Mouse (Mus musculus) forebrain, embryonic 10.5 days (tissue): ENCODE data around the gene Plekha3. TPM values are rescaled to one million over a fixed set of nuclear protein-coding genes. Genes with fewer than 3 reads are reported as not detected.
A peak's percentile ranks its signal among the peaks of the same experiment; 100 is the strongest.

ENCODE experiments used
- DNase-seq: peaks from one replicate; pipeline ENCODE4 v3.0.0-alpha.2; 2017; ENCODE audit warnings: low spot score; ENCODE audit errors: extremely low spot score
- H3K27ac ChIP-seq: fragments of 300-500 bp; sonication (generic); 2 replicates; pipeline ENCODE4 v1.5.1; 2016; ENCODE audit warnings: mild to moderate bottlenecking
- H3K27me3 ChIP-seq: fragments of 300-500 bp; sonication (generic); 2 replicates; pipeline ENCODE4 v1.6.1; 2016; ENCODE audit warnings: mild to moderate bottlenecking; ENCODE audit not compliant: poor library complexity, severe bottlenecking
- H3K36me3 ChIP-seq: fragments of 300-500 bp; sonication (generic); replicated peaks from 2 replicates; pipeline ENCODE4 v1.6.1; 2016; ENCODE audit warnings: mild to moderate bottlenecking, moderate library complexity
- H3K4me1 ChIP-seq: fragments of 300-500 bp; sonication (generic); 2 replicates; pipeline ENCODE4 v1.6.1; 2016
- H3K4me3 ChIP-seq: fragments of 300-500 bp; sonication (generic); 2 replicates; pipeline ENCODE4 v1.5.1; 2016; ENCODE audit warnings: mild to moderate bottlenecking, moderate library complexity
- H3K9me3 ChIP-seq: fragments of 300-500 bp; sonication (generic); 2 replicates; pipeline ENCODE4 v1.6.1; 2016; ENCODE audit warnings: mild to moderate bottlenecking, moderate library complexity
- WGBS: fragments of 180-500 bp; shearing (Covaris S2); methylation state at CpG from one replicate; pipeline ENCODE4 v1.1.7; 2016; 5-methylcytosine and 5-hydroxymethylcytosine counted together
- polyA plus RNA-seq: library from polyadenylated mRNA; unstranded; fragments of >200 nt; fragmentation: Nextera tagmentation; extraction: Ambion mirVana; gene quantifications from 2 replicates; pipeline ENCODE4 v1.2.1, GENCODE M21; 2016

Gene Plekha3
- 5.6 and 6.2 TPM in 2 replicates for polyA plus RNA-seq

- H3K27me3 ChIP-seq = no peaks in the 10 kb centered on the region
- peaks cover 18% of the 10 kb centered on the region for H3K36me3 ChIP-seq
- H3K9me3 ChIP-seq = no peaks in the 10 kb centered on the region
- peak; percentile 81 for DNase-seq
- peaks cover 46% of the 10 kb centered on the region for H3K4me1 ChIP-seq
- 4% methylated on average over 51 of the region's 52 CpGs for WGBS
- H3K27ac ChIP-seq = peak within 1 kb of the TSS; percentile 93
- peak within 1 kb of the TSS; percentile 85 for H3K4me3 ChIP-seq
Measured at GRCm38 (mm10) chr2:76674725-76675427, at the start of gene Plekha3. Gene Plekha3, plus strand, starts transcription at chr2:76675281.

- Histone ChIP-seq H3K27ac (no peak overlapping the region), H3K4me3 (no peak overlapping the region), H3K36me3 (peaks cover 98% of the 10 kb centered on the region), H3K27me3 (no peaks in the 10 kb centered on the region), H3K4me1 (no peaks in the 10 kb centered on the region), H3K9me3 (peaks cover 18% of the 10 kb centered on the region)
- DNase-seq = no peak
- 95% methylated on average over 12 of the region's 12 CpGs for WGBS
Measured at GRCm38 (mm10) chr2:76630293-76630692, 44.8 kb upstream of the Plekha3 start.

- no peak for DNase-seq
- Histone ChIP-seq H3K36me3 (peaks cover 98% of the 10 kb centered on the region), H3K9me3 (peaks cover 5% of the 10 kb centered on the region), H3K4me3 (no peak overlapping the region), H3K27me3 (no peaks in the 10 kb centered on the region), H3K4me1 (no peaks in the 10 kb centered on the region), H3K27ac (no peak overlapping the region)
- WGBS = 95% methylated on average over 4 of the region's 4 CpGs
Measured at GRCm38 (mm10) chr2:76631600-76631999, 43.5 kb upstream of the Plekha3 start.

- no peak overlapping the region for H3K27ac ChIP-seq
- WGBS = 93% methylated on average over 2 of the region's 2 CpGs
Measured at GRCm38 (mm10) chr2:76639637-76640036, 35.4 kb upstream of the Plekha3 start.

GRCm38 (mm10) chr2:76643801-76644200 is 31.3 kb upstream of the Plekha3 start:
- DNase-seq = no peak
- Histone ChIP-seq H3K4me1 (peaks cover 19% of the 10 kb centered on the region), H3K27ac (no peak overlapping the region), H3K4me3 (no peak overlapping the region), H3K36me3 (peaks cover 61% of the 10 kb centered on the region), H3K27me3 (no peaks in the 10 kb centered on the region), H3K9me3 (no peaks in the 10 kb centered on the region)

More at GRCm38 (mm10) chr2:76639637-76640036, 35.4 kb upstream of the Plekha3 start:
- Histone ChIP-seq H3K4me1 (no peaks in the 10 kb centered on the region), H3K4me3 (no peak overlapping the region), H3K27me3 (no peaks in the 10 kb centered on the region), H3K36me3 (peaks cover 98% of the 10 kb centered on the region), H3K9me3 (no peaks in the 10 kb centered on the region)
- no peak for DNase-seq

GRCm38 (mm10) chr2:76647441-76647869 is 27.6 kb upstream of the Plekha3 start:
- H3K4me1 ChIP-seq = peaks cover 22% of the 10 kb centered on the region
- H3K9me3 ChIP-seq = no peaks in the 10 kb centered on the region
- H3K36me3 ChIP-seq = peaks cover 24% of the 10 kb centered on the region
- DNase-seq = no peak
- peak overlapping the region; percentile 95 for H3K27ac ChIP-seq
- 1% methylated on average over 32 of the region's 32 CpGs for WGBS
- peak overlapping the region; percentile 77 for H3K4me3 ChIP-seq
- H3K27me3 ChIP-seq = no peaks in the 10 kb centered on the region

GRCm38 (mm10) chr2:76647883-76648570 is 27.1 kb upstream of the Plekha3 start, which contains the start of the genes Prkra and Pjvk:
Gene Prkra, minus strand, starts transcription at chr2:76648015.
Gene Pjvk, plus strand, starts transcription at chr2:76648476.
- peak; percentile 99 for DNase-seq
- Histone ChIP-seq H3K9me3 (no peaks in the 10 kb centered on the region), H3K27ac (peak within 1 kb of the TSS; percentile 95), H3K27me3 (no peaks in the 10 kb centered on the region), H3K4me1 (peaks cover 22% of the 10 kb centered on the region), H3K4me3 (peak within 1 kb of the TSS; percentile 77), H3K36me3 (peaks cover 18% of the 10 kb centered on the region)
- WGBS = under 1% methylated on average over 41 of the region's 42 CpGs

GRCm38 (mm10) chr2:76648666-76649141 is 26.4 kb upstream of the Plekha3 start:
- WGBS = 30% methylated on average over 13 of the region's 13 CpGs
- DNase-seq = no peak
- peaks cover 22% of the 10 kb centered on the region for H3K4me1 ChIP-seq

GRCm38 (mm10) chr2:76653070-76653469 is 22.0 kb upstream of the Plekha3 start:
- no peaks in the 10 kb centered on the region for H3K9me3 ChIP-seq
- WGBS = 94% methylated on average over 4 of the region's 4 CpGs
- H3K36me3 ChIP-seq = no peaks in the 10 kb centered on the region
- peaks cover 15% of the 10 kb centered on the region for H3K4me1 ChIP-seq
- no peaks in the 10 kb centered on the region for H3K27me3 ChIP-seq
- H3K27ac ChIP-seq = no peak overlapping the region
- no peak overlapping the region for H3K4me3 ChIP-seq
- no peak for DNase-seq

More at GRCm38 (mm10) chr2:76648666-76649141, 26.4 kb upstream of the Plekha3 start:
- Histone ChIP-seq H3K27me3 (no peaks in the 10 kb centered on the region), H3K9me3 (no peaks in the 10 kb centered on the region), H3K27ac (peak overlapping the region; percentile 95), H3K36me3 (peaks cover 13% of the 10 kb centered on the region), H3K4me3 (peak overlapping the region; percentile 77)

- Histone ChIP-seq H3K4me1 (peaks cover 6% of the 10 kb centered on the region; the same call in 1 of the 2 replicates), H3K27ac (no peak overlapping the region), H3K4me3 (no peak overlapping the region), H3K36me3 (no peaks in the 10 kb centered on the region), H3K9me3 (no peaks in the 10 kb centered on the region), H3K27me3 (no peaks in the 10 kb centered on the region)
- WGBS = 83% methylated on average over 5 of the region's 5 CpGs
- DNase-seq = no peak
Measured at GRCm38 (mm10) chr2:76654646-76655045, 20.4 kb upstream of the Plekha3 start.

- 79% methylated on average over 3 of the region's 3 CpGs for WGBS
- no peaks in the 10 kb centered on the region for H3K27me3 ChIP-seq
- DNase-seq = no peak
- no peak overlapping the region for H3K27ac ChIP-seq
- no peaks in the 10 kb centered on the region for H3K36me3 ChIP-seq
- H3K4me1 ChIP-seq = peaks cover 6% of the 10 kb centered on the region; the same call in 1 of the 2 replicates
- no peak overlapping the region for H3K4me3 ChIP-seq
- H3K9me3 ChIP-seq = no peaks in the 10 kb centered on the region
Measured at GRCm38 (mm10) chr2:76655444-76655843, 19.6 kb upstream of the Plekha3 start.

GRCm38 (mm10) chr2:76655982-76656381 is 19.1 kb upstream of the Plekha3 start:
- no peak for DNase-seq
- 25% methylated on average over 1 of the region's 1 CpGs for WGBS

GRCm38 (mm10) chr2:76658551-76658950 is 16.5 kb upstream of the Plekha3 start:
- Histone ChIP-seq H3K4me1 (peaks cover 6% of the 10 kb centered on the region; the same call in 1 of the 2 replicates), H3K4me3 (no peak overlapping the region), H3K36me3 (peaks cover 8% of the 10 kb centered on the region), H3K27ac (no peak overlapping the region), H3K9me3 (no peaks in the 10 kb centered on the region), H3K27me3 (no peaks in the 10 kb centered on the region)
- 85% methylated on average over 13 of the region's 13 CpGs for WGBS
- DNase-seq = no peak

More at GRCm38 (mm10) chr2:76655982-76656381, 19.1 kb upstream of the Plekha3 start:
- no peaks in the 10 kb centered on the region for H3K27me3 ChIP-seq
- no peak overlapping the region for H3K4me3 ChIP-seq
- H3K4me1 ChIP-seq = peaks cover 6% of the 10 kb centered on the region; the same call in 1 of the 2 replicates
- H3K9me3 ChIP-seq = no peaks in the 10 kb centered on the region
- no peak overlapping the region for H3K27ac ChIP-seq
- no peaks in the 10 kb centered on the region for H3K36me3 ChIP-seq
